Mouse (Mus musculus) heart, postnatal 25 days (tissue): ENCODE results near the gene Med23. TPM values are rescaled to one million over a fixed set of nuclear protein-coding genes. Genes with fewer than 3 reads are reported as not detected.

Experiments used
- DNase-seq: peaks from one replicate; pipeline ENCODE4 v3.0.0; 2022; ENCODE audit warnings: low spot score
- intact Hi-C: fragments of 180-260 bp; cut with DNase I; formaldehyde crosslinking; loops from one replicate; pipeline ENCODE4 v1.15.1; 2025
- total RNA-seq, 2 experiments: library from RNA; stranded (reverse); gene quantifications; 2 replicates each; pipeline ENCODE4 v1.2.3; 2021

Gene Med23
- total RNA-seq, result 10 to 100 TPM; 14.7 to 15.6 TPM

GRCm38 (mm10) chr10:24869760-24870290 is at the start of gene Med23:
TSS of gene Med23 (plus strand) at chr10:24869986.
- intact Hi-C loops, result loop anchor here (5.0 kb wide), 3 partner anchors 73 to 347 kb away; partner anchors contain the start of gene Enpp1
- peak; percentile 93 for DNase-seq

DNA sequence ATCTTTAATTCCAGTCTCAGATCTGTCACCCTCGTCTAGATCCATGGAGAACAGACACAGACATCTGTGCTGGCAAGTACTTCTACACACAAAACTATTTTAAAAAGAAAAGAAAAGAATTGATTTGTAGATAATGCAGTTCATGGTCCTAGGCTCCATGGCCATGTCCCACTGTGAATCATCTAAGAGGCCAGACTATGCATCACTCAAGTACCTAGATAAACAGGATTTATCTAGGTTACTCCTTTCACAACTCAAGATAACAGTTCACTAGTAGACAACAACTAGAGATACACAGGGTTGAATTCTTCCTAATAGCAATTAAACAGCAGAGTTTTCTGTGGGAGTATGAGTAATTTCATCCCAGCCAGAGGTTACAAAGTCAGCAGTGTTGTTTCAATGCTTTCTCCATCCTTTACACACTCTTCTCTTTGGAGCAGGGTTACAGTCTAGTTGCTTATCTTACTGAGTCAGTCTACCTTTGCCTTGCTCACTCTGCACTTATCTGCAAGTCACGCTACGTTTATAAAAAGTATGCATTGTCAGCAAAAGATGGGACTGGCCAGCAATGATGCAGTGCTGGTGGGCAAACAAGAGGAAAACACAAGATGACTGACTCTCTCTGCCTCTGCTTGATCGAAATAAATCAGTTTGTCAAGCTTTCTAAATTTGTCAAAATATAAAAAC is 47.7 kb upstream of the Med23 start:
- DNase-seq, result no peak
- intact Hi-C loops, result no loop called here

- intact Hi-C loops, result no loop called here
- DNase-seq, result no peak
Measured at GRCm38 (mm10) chr10:24822842-24823241, 46.9 kb upstream of the Med23 start.

GRCm38 (mm10) chr10:24823265-24823664 is 46.5 kb upstream of the Med23 start:
- intact Hi-C loops, result no loop called here
- no peak for DNase-seq

DNA sequence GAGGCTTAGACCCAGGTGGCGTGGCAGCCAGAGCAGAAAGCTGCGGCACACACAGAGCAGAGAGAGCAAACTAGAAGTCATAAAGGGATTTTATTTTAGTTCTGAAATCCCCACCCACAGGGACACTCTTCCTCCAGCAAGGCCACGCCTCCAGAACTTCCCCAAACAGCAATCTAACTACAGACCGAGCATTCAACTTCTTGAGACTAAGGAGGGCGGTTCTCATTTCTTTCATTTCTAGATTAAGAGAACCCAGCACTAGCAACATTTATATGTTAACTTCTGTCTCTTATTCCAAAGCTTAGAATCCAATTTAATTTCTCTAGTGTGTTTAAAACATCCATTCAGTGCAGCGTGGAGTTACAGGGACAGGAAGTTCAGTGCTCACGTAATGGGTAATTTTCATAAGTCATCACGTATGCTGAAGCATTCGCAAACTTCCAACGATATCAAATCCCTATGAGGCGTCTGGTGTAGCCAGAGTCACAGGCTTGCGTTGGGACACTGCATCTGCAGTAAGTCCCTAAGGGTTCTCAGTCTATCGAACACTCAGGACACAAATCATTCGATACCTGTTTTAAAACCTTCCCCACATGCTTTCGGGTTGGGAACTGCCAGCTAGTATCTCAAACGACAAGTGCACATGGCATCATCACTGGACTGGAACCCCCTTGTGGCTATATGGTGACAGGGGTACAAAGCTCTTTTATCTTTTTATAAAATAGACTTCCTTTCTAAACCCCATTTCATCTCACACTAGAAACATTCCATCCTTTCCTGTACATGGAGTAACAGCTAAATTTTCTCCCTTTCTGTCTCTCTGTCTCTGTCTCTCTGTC is 45.9 kb upstream of the Med23 start:
- intact Hi-C loops, result no loop called here
- no peak for DNase-seq

GRCm38 (mm10) chr10:24824621-24825020 is 45.2 kb upstream of the Med23 start:
- intact Hi-C loops, result no loop called here
- DNase-seq, result no peak

DNA sequence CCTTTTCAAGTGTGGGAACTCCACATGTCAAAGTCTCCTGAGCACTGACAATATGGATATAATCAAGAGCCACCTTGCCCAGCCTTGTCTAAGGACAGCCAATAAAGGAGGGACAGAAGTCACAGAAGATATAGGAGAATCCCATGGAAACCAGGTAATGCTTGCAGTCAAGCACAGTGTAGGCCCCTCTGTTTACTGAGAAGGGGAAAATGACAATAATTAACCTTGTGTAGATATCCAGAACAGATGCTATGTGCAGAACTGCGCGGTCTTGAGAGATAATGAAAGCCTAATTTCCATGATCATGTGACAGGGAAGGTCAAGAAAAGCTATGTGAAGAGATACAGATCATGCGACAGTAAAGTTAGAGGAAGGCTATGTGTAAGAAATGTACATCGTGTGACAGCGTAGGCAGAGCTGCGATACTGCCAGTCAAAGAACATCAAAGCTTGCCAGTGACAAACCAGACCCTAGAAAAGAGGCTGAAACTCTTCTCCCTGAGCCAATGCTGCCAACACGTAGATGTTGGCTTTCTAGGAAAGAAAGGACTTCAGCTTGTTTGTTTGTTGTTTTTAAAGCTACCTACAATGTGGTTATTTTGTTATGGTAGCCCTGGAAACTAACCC is 44.2 kb upstream of the Med23 start:
- no peak for DNase-seq
- intact Hi-C loops, result no loop called here

DNA sequence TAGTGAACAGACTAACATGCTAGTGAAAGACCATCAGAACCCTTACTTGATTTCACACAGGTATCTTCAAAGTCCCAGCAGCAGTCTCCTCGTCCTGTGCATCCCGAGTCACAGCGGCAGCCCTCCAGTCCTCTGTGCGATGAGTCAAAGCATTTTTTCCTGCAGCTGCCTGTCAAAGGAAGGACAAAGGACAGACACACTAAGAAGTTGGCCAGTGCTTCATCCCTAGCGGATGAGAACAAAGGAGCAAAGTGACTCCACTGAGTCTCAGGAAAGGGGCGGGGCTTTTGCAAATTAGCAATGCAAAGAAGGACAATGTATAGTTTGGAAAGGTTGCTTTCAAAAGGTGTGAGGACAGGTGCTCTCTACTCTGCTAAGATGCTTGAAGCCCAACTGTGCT is 43.7 kb upstream of the Med23 start:
- DNase-seq, result no peak
- intact Hi-C loops, result no loop called here

GRCm38 (mm10) chr10:24828136-24828535 is 41.6 kb upstream of the Med23 start:
- no peak for DNase-seq
- intact Hi-C loops, result no loop called here

- intact Hi-C loops, result no loop called here
- DNase-seq, result no peak
Measured at GRCm38 (mm10) chr10:24830448-24830847, 39.3 kb upstream of the Med23 start.

GRCm38 (mm10) chr10:24831377-24832095 is 38.2 kb upstream of the Med23 start:
- intact Hi-C loops, result no loop called here
- DNase-seq, result no peak

- intact Hi-C loops, result no loop called here
- DNase-seq, result no peak
Measured at GRCm38 (mm10) chr10:24832306-24832705, 37.5 kb upstream of the Med23 start.

DNA sequence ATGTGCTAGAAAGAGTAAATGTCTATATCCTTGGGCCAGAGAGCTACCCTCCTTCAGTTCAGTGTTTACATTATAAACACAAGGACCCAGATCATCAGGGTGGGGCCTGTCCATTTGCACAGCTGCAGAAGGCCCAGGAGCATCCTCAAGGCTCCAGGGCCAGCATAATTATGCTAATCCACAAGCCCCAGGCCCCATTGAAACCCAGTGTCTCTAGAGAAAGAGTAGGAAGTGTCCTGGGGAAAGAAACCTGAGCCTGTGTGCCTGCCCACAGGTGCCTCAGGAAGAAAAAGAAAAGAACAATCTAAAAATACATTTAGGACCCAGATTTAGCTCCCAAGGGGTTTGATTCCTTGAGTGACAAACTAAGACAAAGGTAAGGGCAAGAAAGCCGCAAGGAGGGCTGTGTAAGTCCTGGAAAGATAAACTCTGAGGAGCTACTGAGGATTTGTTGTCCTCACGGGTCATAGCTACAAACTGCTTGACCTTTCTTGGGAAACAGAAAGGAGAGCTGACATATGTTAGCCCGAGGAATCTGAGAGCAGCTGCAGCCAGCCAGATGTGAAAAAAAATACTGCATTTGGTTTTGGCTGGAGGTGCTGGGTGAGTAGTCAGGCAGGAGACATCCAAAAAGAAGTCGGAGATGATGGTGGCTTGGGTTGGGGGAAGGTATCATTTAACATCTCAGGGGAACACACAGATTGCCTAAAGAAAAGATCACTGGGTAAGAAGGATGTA is 35.0 kb upstream of the Med23 start:
- intact Hi-C loops, result no loop called here
- no peak for DNase-seq

GRCm38 (mm10) chr10:24835702-24836342 is 34.0 kb upstream of the Med23 start:
- intact Hi-C loops, result no loop called here
- no peak for DNase-seq

- intact Hi-C loops, result no loop called here
- no peak for DNase-seq
Measured at GRCm38 (mm10) chr10:24836366-24837038, 33.3 kb upstream of the Med23 start.

- intact Hi-C loops, result no loop called here
- no peak for DNase-seq
Measured at GRCm38 (mm10) chr10:24840795-24841194, 29.0 kb upstream of the Med23 start.

- intact Hi-C loops, result no loop called here
- DNase-seq, result no peak
Measured at GRCm38 (mm10) chr10:24841998-24842397, 27.8 kb upstream of the Med23 start.

DNA sequence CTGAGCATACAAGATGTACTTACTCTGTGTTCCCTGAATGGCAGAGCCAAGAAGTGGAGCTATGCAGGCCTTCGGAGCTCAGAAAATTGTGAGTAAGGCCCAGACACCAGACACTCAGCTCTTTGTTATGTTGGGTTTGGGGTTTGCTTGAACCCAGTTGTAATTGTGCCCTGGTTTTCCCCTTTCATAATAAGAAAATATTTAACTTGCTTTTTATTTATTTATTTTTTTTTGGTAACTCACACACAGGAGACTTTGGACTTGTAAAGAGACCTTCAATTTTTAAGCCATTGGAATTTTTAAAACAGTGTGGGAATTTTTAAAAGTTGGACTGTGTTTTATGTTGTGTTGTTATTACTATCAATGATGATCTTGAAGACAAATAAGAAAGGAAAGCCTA is 27.1 kb upstream of the Med23 start, which contains the start of gene Enpp3:
TSS of gene Enpp3 (minus strand) at position 148 of the 400 bp plus-strand sequence.
- no peak for DNase-seq
- intact Hi-C loops, result no loop called here
